Mouse (Mus musculus) stomach, embryonic 15.5 days (tissue): Measurements from ENCODE around the gene Runx2. TPM values are rescaled to one million over a fixed set of nuclear protein-coding genes. Genes with fewer than 3 reads are reported as not detected.

Experiments used
- ATAC-seq: fragments of 200-750 bp; cut with Nextera tagmentation; 2 replicates; pipeline ENCODE4 v1.8.0; 2017; ENCODE audit warnings: low read depth, moderate number of reproducible peaks, moderate TSS enrichment; ENCODE audit not compliant: insufficient read depth, low FRiP score
- H3K27ac ChIP-seq: fragments of 300-500 bp; sonication (generic); 2 replicates; pipeline ENCODE4 v1.5.1; 2015; ENCODE audit warnings: mild to moderate bottlenecking, inconsistent platforms
- H3K27me3 ChIP-seq: fragments of 300-500 bp; sonication (generic); replicated peaks from 2 replicates; pipeline ENCODE4 v1.6.1; 2015; ENCODE audit warnings: inconsistent platforms
- H3K36me3 ChIP-seq: fragments of 300-500 bp; sonication (generic); 2 replicates; pipeline ENCODE4 v1.6.1; 2015; ENCODE audit warnings: inconsistent platforms
- H3K4me1 ChIP-seq: fragments of 300-500 bp; sonication (generic); 2 replicates; pipeline ENCODE4 v1.6.1; 2015; ENCODE audit warnings: inconsistent platforms
- H3K4me2 ChIP-seq: fragments of 300-500 bp; sonication (generic); 2 replicates; pipeline ENCODE4 v1.6.1; 2015; ENCODE audit warnings: mild to moderate bottlenecking, inconsistent platforms
- H3K4me3 ChIP-seq: fragments of 300-500 bp; sonication (generic); replicated peaks from 2 replicates; pipeline ENCODE4 v1.5.1; 2015; ENCODE audit warnings: inconsistent platforms
- H3K9ac ChIP-seq: fragments of 300-500 bp; sonication (generic); 2 replicates; pipeline ENCODE4 v1.6.1; 2015; ENCODE audit warnings: inconsistent platforms
- H3K9me3 ChIP-seq: fragments of 300-500 bp; sonication (generic); 2 replicates; pipeline ENCODE4 v1.6.1; 2016; ENCODE audit warnings: inconsistent platforms
- WGBS: fragments of 180-500 bp; shearing (Covaris S2); methylation state at CpG from one replicate; pipeline ENCODE4 v1.1.7; 2015; 5-methylcytosine and 5-hydroxymethylcytosine counted together
- polyA plus RNA-seq: library from polyadenylated mRNA; unstranded; fragments of >200 nt; fragmentation: Nextera tagmentation; extraction: Ambion mirVana; gene quantifications from 2 replicates; pipeline ENCODE4 v1.2.1, GENCODE M21; 2015

The Runx2 gene
- polyA plus RNA-seq, 1 experiment from 2014 or later, result 1.0 TPM

DNA sequence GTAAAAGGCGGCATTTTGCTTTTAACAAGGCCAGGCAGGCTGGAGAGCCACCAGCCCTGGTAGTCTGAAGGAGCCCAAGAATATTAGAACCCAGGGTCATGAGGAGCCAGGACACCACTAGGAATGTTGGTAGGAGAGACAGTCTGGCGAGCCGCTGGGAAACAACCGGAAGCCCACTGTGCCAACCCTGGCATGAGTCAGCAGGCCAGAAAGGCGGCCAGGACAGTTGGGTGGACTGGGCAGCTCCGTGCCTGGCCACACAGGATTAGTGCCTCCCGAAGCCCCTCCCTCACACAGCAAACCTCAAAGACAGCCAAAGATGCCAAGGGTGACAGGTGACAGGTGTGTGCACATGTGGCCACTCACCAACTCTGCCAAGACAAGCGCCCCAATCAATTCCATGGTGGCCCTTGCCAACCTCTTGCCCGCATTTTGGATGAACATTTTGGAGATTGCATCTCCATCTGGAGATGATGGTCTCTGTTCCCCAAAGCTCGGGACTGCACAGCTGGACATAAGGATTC lies 309.7 kb downstream of the Runx2 start:
- Histone ChIP-seq H3K4me1 (no peaks in the 10 kb centered on the region; the same call in 1 of the 2 replicates), H3K27me3 (no peaks in the 10 kb centered on the region), H3K4me3 (no peak overlapping the region), H3K9ac (no peak overlapping the region), H3K36me3 (no peaks in the 10 kb centered on the region), H3K9me3 (no peaks in the 10 kb centered on the region), H3K27ac (no peak overlapping the region), H3K4me2 (no peak overlapping the region)
- no peak for ATAC-seq
- WGBS, result 86% methylated on average over 10 of the region's 10 CpGs

DNA sequence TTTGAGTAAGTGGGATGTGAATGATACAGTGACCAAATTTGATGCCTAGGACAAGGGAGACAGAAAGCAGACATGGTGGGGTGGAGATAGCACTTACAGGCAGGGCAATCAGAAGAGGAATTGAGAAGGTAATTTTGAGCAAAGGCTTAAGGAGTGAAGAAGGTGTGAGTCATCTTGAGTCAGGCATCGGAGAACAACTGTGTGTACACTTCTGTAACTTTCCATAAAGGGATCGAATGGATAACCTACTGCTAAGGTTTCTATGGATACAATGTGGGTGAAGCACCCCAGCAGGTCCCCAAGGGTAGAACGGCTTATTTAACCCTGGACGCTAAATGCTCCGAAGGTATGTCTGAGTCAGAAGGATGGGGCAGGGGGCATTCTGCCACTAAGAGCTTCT lies 312.4 kb downstream of the Runx2 start:
- H3K4me2 ChIP-seq, result no peak overlapping the region
- no peak for ATAC-seq
- no peak overlapping the region for H3K9ac ChIP-seq
- H3K27me3 ChIP-seq, result no peaks in the 10 kb centered on the region
- no peak overlapping the region for H3K27ac ChIP-seq
- no peaks in the 10 kb centered on the region for H3K9me3 ChIP-seq
- WGBS, result 89% methylated on average over 5 of the region's 5 CpGs
- no peaks in the 10 kb centered on the region; the same call in 1 of the 2 replicates for H3K4me1 ChIP-seq
- no peaks in the 10 kb centered on the region for H3K36me3 ChIP-seq
- no peak overlapping the region for H3K4me3 ChIP-seq

DNA sequence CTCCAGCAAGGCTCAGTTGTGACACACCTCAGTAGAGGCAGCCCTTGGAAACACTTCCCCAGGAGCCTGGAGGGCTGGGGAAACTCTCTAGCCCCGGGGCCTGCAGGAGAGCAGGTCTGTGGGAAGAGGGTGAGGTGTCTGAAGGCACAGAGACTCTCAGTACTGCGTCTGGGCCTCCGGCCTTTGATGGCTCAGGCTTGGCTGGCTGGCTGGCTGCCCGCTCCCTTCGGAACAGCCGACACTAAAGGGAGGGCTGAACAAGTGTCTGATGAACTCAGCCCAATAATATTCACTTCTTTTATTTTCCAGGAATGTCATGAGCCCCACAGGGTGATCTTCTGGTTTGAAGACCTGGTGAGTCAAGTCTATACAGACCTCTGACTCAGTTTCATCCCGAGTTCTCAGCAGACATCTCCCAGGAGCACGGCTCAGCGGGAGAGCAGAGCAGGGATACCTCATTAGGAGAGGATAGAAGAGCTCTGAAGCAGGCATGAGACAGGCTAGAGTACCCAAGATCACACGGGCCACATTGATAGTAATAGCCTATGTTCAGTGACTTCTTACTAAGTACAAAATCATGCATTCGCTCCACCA lies 314.2 kb downstream of the Runx2 start:
- no peak overlapping the region for H3K9ac ChIP-seq
- no peak for ATAC-seq
- no peaks in the 10 kb centered on the region for H3K9me3 ChIP-seq
- H3K4me1 ChIP-seq, result no peaks in the 10 kb centered on the region; the same call in 1 of the 2 replicates
- H3K36me3 ChIP-seq, result no peaks in the 10 kb centered on the region
- no peak overlapping the region for H3K4me2 ChIP-seq
- H3K27ac ChIP-seq, result no peak overlapping the region
- no peak overlapping the region for H3K4me3 ChIP-seq
- H3K27me3 ChIP-seq, result no peaks in the 10 kb centered on the region
- 76% methylated on average over 11 of the region's 11 CpGs for WGBS

DNA sequence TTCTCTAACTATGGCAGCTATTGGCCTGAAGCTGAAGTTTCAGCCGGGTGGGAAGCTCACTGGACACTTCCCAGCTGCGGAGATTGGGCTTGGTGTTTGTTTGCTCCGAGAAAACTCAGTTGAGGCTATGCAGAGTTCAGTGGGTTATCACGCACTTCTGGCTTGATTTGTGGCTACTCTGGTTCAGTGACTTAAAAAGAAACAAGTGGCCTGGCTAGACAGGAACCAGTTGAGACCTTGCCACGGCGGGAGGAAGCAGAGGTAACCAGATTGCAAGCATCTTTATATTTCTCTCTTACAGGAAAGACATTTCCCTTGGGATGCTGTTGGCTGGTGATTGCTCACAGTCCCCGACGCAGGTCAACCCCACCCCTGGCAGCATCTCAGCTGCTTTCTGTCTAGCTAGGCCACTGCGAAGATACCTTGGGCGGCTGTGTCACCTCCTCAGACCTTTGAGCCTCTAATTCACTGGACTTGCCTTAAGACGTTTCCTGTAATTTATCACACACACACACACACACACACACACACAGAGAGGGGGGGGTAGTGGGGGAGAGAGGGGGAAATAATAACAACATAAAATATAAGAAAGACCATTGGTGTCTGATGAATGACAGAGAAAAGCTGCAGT lies 324.3 kb downstream of the Runx2 start:
- H3K9me3 ChIP-seq, result no peaks in the 10 kb centered on the region

DNA sequence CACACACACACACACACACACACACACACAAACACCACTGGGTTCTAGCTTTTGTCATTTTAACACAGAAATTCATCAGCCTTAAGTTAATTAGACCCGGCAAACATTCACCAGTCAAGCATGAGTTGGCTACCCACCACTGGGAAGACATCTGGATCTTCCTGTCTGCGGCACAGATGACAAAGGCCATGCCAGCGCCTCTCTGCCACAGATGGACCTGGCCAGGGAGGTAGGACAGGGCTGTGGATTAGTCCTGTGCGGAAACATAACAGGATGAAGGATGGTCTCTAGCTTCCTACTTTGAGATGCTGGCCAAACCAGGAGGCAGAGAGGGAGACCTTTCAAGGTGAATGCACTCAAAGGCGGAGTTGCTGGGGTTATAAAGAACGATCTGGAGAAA lies 325.3 kb downstream of the Runx2 start:
- 79% methylated on average over 6 of the region's 6 CpGs for WGBS
- no peak for ATAC-seq
- H3K27me3 ChIP-seq, result no peaks in the 10 kb centered on the region
- no peaks in the 10 kb centered on the region for H3K4me1 ChIP-seq
- H3K27ac ChIP-seq, result no peak overlapping the region
- no peak overlapping the region for H3K4me3 ChIP-seq
- H3K9me3 ChIP-seq, result no peaks in the 10 kb centered on the region
- no peaks in the 10 kb centered on the region for H3K36me3 ChIP-seq
- H3K4me2 ChIP-seq, result no peak overlapping the region
- H3K9ac ChIP-seq, result no peak overlapping the region

More for the DNA sequence above, 324.3 kb downstream of the Runx2 start:
- no peak overlapping the region for H3K27ac ChIP-seq
- WGBS, result 34% methylated on average over 11 of the region's 11 CpGs
- H3K9ac ChIP-seq, result no peak overlapping the region
- ATAC-seq, result no peak
- H3K4me3 ChIP-seq, result no peak overlapping the region
- no peak overlapping the region for H3K4me2 ChIP-seq
- H3K27me3 ChIP-seq, result no peaks in the 10 kb centered on the region
- no peaks in the 10 kb centered on the region for H3K4me1 ChIP-seq
- H3K36me3 ChIP-seq, result no peaks in the 10 kb centered on the region

DNA sequence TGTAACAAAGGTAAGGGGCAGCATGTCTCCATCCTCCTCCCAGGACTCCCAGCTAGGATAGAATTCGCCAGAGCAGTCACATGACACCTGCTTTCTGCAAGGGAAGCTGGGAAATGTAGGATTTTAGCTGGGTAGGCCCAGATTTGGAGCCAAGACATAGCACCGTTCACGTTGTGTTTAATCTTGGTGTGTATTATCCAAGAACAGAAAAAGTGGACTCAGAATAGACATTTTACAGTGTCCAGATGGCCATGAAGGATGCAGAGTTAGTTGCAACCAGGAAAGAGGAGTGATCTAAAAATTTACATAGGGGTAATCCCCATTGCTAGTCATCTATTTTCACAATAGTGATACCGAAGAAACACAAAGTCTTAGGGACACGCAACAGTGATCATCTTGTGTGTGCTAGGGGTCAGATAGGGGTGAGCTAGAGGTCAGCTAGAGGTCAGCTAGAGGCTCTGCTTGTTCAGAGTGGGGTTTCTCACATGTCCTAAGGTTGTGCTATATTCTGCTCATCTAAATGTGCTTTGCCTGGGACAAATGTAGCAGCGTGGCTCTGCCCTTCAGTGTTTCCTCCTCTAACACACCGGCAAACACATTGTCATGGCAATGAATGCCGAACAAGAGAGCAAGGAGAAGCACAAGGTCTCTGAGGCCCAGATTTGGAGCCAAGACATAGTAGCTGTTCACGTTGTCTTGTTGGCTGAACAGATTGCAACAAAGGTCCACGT lies 326.9 kb downstream of the Runx2 start:
- no peak overlapping the region for H3K4me3 ChIP-seq
- H3K9ac ChIP-seq, result no peak overlapping the region
- ATAC-seq, result no peak
- no peaks in the 10 kb centered on the region for H3K4me1 ChIP-seq
- WGBS, result 72% methylated on average over 10 of the region's 10 CpGs
- no peaks in the 10 kb centered on the region for H3K9me3 ChIP-seq
- no peaks in the 10 kb centered on the region for H3K27me3 ChIP-seq
- no peaks in the 10 kb centered on the region for H3K36me3 ChIP-seq
- H3K27ac ChIP-seq, result no peak overlapping the region
- no peak overlapping the region for H3K4me2 ChIP-seq

DNA sequence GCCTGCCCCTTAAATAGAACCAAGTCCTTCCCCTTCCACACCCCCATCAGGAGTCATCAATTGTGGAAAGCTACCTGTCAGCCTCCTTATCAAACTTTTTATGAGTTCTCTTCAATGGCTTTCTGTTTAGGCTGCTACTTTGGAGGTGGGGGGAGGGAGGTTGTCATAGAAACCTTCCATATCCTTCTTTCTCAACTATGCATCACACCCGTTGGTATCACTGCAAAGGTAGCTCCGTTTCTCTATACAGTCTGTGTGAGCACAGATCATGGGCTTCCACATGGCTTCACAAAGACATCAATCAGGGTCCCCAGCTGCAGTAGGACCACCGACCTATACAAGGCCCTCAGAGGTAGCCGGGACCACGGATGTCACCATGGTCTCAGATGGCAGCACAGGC lies 329.3 kb downstream of the Runx2 start:
- Histone ChIP-seq H3K4me1 (no peaks in the 10 kb centered on the region), H3K36me3 (no peaks in the 10 kb centered on the region), H3K4me3 (no peak overlapping the region), H3K27ac (no peak overlapping the region), H3K27me3 (no peaks in the 10 kb centered on the region), H3K9me3 (no peaks in the 10 kb centered on the region), H3K9ac (no peak overlapping the region), H3K4me2 (no peak overlapping the region)
- 75% methylated on average over 5 of the region's 5 CpGs for WGBS
- no peak for ATAC-seq

DNA sequence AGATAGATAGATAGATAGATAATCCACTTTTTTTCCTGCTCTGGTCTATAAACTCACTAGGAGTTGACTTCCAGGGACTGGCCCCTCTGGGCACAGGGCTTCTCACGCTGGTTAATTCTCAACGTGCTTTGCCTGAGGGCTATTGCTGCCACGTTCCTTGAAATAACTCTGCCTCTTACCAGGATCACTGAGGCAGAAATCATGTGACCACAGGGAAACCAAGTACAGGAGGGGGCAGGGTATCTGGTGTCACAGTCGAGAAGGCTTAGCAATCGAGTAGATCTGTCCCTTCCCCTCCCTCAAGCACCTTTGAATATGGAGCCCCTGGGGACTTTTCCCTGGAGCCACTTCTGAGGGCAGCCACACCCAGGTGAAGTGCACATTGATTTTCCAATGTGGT lies 334.7 kb downstream of the Runx2 start:
- ATAC-seq, result no peak
- H3K36me3 ChIP-seq, result no peaks in the 10 kb centered on the region
- H3K9me3 ChIP-seq, result no peaks in the 10 kb centered on the region
- H3K9ac ChIP-seq, result no peak overlapping the region
- H3K27me3 ChIP-seq, result no peaks in the 10 kb centered on the region
- H3K27ac ChIP-seq, result no peak overlapping the region
- no peak overlapping the region for H3K4me2 ChIP-seq
- H3K4me1 ChIP-seq, result no peaks in the 10 kb centered on the region
- 63% methylated on average over 5 of the region's 5 CpGs for WGBS
- no peak overlapping the region for H3K4me3 ChIP-seq

DNA sequence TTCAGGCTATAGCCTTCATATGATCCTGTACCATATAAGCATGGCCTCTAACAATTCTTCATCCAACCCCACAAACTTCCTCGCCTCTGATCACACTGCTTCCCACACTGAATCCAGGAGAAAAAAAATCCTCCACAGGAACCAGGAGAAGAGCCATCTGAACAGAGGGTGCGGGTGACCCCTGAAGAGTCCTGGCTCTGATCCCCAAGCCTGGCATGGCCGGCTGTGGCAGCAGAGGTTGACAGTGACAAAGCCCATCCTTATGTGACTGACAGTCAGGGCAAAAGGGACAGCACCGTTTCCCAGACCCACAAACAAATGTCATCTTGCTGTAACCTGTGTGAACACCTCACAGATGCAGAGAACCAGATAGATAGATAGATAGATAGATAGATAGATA lies 335.1 kb downstream of the Runx2 start:
- Histone ChIP-seq H3K27ac (no peak overlapping the region), H3K4me1 (no peaks in the 10 kb centered on the region), H3K9ac (no peak overlapping the region), H3K4me3 (no peak overlapping the region), H3K4me2 (no peak overlapping the region), H3K27me3 (no peaks in the 10 kb centered on the region), H3K36me3 (no peaks in the 10 kb centered on the region), H3K9me3 (no peaks in the 10 kb centered on the region)
- 75% methylated on average over 4 of the region's 4 CpGs for WGBS
- no peak for ATAC-seq

DNA sequence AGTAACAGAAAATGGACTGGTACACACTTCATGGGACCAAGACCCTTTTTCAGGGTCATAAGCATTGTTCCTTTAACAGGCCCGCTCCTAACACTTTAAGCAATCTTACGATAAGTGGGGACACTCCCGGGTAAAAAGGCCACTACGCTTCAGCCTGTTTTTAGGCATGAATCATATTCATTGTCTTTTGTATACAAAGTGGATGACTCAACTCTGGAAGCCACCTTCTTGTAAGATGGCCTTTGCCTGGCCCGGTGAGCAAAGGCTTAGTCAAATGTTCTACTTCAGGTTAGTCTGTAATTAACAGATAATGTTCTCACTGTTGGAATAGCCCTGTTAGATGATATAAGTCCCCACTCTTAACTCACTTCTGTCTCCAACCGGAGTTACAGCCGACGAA lies 338.7 kb downstream of the Runx2 start:
- Histone ChIP-seq H3K4me2 (no peak overlapping the region), H3K4me3 (no peak overlapping the region), H3K9me3 (no peaks in the 10 kb centered on the region), H3K4me1 (no peaks in the 10 kb centered on the region), H3K27ac (no peak overlapping the region), H3K27me3 (no peaks in the 10 kb centered on the region), H3K36me3 (no peaks in the 10 kb centered on the region), H3K9ac (no peak overlapping the region)
- WGBS, result 87% methylated on average over 8 of the region's 8 CpGs
- ATAC-seq, result no peak

DNA sequence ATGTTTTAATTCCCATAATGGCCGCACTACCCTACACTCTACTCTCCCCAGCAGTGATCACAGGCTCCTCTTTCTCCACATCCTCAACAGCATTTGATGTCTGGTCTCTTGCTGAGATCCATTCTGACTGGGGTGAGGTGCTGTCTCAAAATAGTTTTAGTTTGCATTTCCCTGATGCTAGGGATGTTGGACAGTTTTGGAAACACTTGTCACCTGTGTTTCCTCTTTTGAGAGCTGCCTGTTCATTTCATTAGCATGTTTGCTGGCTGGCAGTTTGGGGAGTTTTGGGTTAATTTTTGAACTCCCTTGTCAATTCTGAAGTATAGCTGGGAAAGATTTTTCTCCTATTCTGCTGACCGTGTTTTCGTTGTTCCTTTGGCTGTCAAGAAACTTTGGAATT lies 340.3 kb downstream of the Runx2 start:
- H3K4me2 ChIP-seq, result no peak overlapping the region
- no peak for ATAC-seq
- no peak overlapping the region for H3K4me3 ChIP-seq
- H3K9ac ChIP-seq, result no peak overlapping the region
- H3K27ac ChIP-seq, result no peak overlapping the region
- H3K4me1 ChIP-seq, result no peaks in the 10 kb centered on the region
- WGBS, result 69% methylated on average over 3 of the region's 3 CpGs
- H3K27me3 ChIP-seq, result no peaks in the 10 kb centered on the region
- H3K9me3 ChIP-seq, result no peaks in the 10 kb centered on the region
- no peaks in the 10 kb centered on the region for H3K36me3 ChIP-seq

DNA sequence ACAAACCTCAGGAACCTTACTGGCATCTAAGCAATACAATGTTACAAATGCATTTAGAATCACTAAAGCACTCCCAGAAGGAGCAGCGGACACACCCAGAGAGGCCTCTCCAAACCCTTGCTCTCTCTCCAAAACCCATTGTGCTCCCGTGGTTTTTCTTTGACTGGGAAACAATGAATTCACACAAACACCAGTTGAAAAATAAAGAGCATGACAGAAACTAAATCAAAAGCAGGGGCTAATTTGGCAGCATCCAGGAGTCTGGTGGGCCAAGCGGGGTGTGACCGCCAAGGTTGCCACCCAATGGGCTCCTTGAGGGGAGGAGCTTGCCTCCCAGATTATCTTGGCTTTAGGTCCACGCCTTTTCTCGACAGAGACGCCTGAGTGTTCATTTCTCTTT lies 341.9 kb downstream of the Runx2 start:
- Histone ChIP-seq H3K36me3 (no peaks in the 10 kb centered on the region), H3K9ac (no peak overlapping the region), H3K27me3 (no peaks in the 10 kb centered on the region), H3K9me3 (no peaks in the 10 kb centered on the region), H3K27ac (no peak overlapping the region), H3K4me3 (no peak overlapping the region), H3K4me2 (no peak overlapping the region), H3K4me1 (no peaks in the 10 kb centered on the region)
- 77% methylated on average over 7 of the region's 7 CpGs for WGBS
- ATAC-seq, result no peak
